Mouse (Mus musculus) neural tube, embryonic 11.5 days (tissue): ENCODE measurements around the gene Zfp598. TPM values are rescaled to one million over a fixed set of nuclear protein-coding genes. Genes with fewer than 3 reads are reported as not detected.

ENCODE experiments used
- ATAC-seq: fragments of 200-750 bp; cut with Nextera tagmentation; 2 replicates; pipeline ENCODE4 v1.8.0; 2017; ENCODE audit warnings: moderate number of reproducible peaks, mild to moderate bottlenecking, moderate TSS enrichment, moderate library complexity; ENCODE audit not compliant: insufficient read depth, low FRiP score, low TSS enrichment
- DNase-seq: peaks from one replicate; pipeline ENCODE4 v3.0.0-alpha.2; 2015; ENCODE audit warnings: low spot score
- H3K27ac ChIP-seq: fragments of 300-500 bp; sonication (generic); 2 replicates; pipeline ENCODE4 v1.5.1; 2014; ENCODE audit warnings: low read depth, mild to moderate bottlenecking, low read length
- H3K27me3 ChIP-seq: fragments of 300-500 bp; sonication (generic); 2 replicates; pipeline ENCODE4 v1.6.1; 2014; ENCODE audit warnings: mild to moderate bottlenecking, low read length, mixed read lengths; ENCODE audit not compliant: control insufficient read depth, insufficient read depth
- H3K36me3 ChIP-seq: fragments of 300-500 bp; sonication (generic); 2 replicates; pipeline ENCODE4 v1.6.1; 2014; ENCODE audit warnings: mild to moderate bottlenecking, low read length, moderate library complexity, mixed read lengths; ENCODE audit not compliant: control insufficient read depth, insufficient read depth
- H3K4me1 ChIP-seq: fragments of 300-500 bp; sonication (generic); 2 replicates; pipeline ENCODE4 v1.6.1; 2014; ENCODE audit warnings: low read length, mixed read lengths; ENCODE audit not compliant: control insufficient read depth, insufficient read depth
- H3K4me2 ChIP-seq: fragments of 300-500 bp; sonication (generic); 2 replicates; pipeline ENCODE4 v1.6.1; 2014; ENCODE audit warnings: low read depth, mild to moderate bottlenecking, moderate library complexity
- H3K4me3 ChIP-seq: fragments of 300-500 bp; sonication (generic); 2 replicates; pipeline ENCODE4 v1.5.1; 2014; ENCODE audit warnings: low read depth, low read length
- H3K9ac ChIP-seq: fragments of 300-500 bp; sonication (generic); 2 replicates; pipeline ENCODE4 v1.6.1; 2014; ENCODE audit warnings: mild to moderate bottlenecking, low read length
- H3K9me3 ChIP-seq: fragments of 300-500 bp; sonication (generic); 2 replicates; pipeline ENCODE4 v1.6.1; 2016; ENCODE audit warnings: low read length; ENCODE audit not compliant: control insufficient read depth
- WGBS: fragments of 180-500 bp; shearing (Covaris S2); extraction: QIAGEN DNeasy Blood & Tissue Kit; methylation state at CpG from one replicate; pipeline ENCODE4 v1.1.7; 2014; 5-methylcytosine and 5-hydroxymethylcytosine counted together
- polyA plus RNA-seq: library from polyadenylated mRNA; unstranded; fragments of >200 nt; fragmentation: Nextera tagmentation; extraction: Ambion mirVana; gene quantifications from 2 replicates; pipeline ENCODE4 v1.2.1, GENCODE M21; 2014

The Zfp598 gene
- polyA plus RNA-seq, 1 experiment from 2014 or later: 35.7 TPM

DNA sequence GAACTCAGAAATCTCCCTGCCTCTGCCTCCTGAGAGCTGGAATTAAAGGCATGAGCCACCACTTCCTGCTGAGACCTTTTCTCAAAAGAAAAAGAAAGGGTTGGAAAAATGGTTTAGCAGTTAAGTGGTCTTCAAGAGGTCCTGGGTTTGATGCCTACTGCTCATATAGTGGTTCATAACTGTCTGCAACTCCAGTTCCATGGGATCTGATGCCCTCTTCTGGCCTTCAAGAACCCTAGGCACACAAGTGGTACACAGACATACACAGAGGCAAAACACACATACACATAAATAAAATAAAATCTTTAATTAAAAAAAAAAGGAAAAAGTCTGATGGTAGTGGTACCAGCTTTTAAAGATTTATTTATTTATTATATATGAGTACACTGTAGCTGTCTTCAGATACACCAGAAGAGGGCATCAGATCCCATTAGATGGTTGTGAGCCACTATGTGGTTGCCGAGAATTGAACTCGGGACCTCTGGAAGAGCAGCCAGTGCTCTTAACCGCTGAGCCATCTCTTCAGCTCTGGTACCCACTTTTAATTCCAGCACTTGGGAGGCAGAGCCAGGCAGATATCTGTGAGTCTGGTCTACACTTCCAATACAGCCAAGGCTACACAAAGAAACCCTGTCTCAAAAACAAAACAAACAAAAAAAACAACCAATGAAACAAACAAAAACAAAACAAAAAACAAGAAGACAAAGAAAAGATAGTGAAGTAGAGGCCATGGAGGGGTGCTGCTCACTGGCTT is 56.3 kb downstream of the Zfp598 start:
- Histone ChIP-seq H3K27me3 (no peaks in the 10 kb centered on the region), H3K4me2 (no peak overlapping the region), H3K9me3 (no peaks in the 10 kb centered on the region), H3K27ac (no peak overlapping the region), H3K9ac (no peak overlapping the region), H3K4me3 (no peak overlapping the region), H3K36me3 (peaks cover 6% of the 10 kb centered on the region; the same call in 1 of the 2 replicates), H3K4me1 (peaks cover 8% of the 10 kb centered on the region)
- 69% methylated on average over 3 of the region's 3 CpGs for WGBS
- DNase-seq (no peak), ATAC-seq (no peak)

DNA sequence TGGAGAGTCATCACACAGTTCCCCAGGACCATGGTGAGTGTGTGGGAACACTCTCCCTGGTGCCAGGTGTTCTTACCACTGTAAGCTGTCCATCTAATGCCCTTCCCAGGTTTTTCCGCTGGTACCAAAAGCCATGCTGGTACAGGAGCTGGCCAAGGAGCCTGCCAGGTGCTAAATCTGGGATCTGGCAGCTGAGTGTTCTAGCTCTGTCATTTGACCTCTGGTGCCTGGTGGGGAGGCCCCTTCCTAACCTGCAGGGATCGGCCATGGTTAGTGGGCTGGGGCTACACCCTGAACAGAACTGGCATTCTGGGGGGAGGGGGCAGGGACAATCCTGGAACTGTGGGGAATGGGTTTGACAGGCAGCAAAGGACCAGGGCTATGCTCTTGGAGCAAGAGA is 58.1 kb downstream of the Zfp598 start, which contains the start of gene Rpl3l:
Gene Rpl3l (plus strand): TSS at position 203 of the 400 bp plus-strand sequence.
- DNase-seq (no peak), ATAC-seq (no peak)
- H3K4me2 ChIP-seq: no peak within 1 kb of the TSS
- no peaks in the 10 kb centered on the region for H3K9me3 ChIP-seq
- H3K9ac ChIP-seq: no peak within 1 kb of the TSS
- no peak within 1 kb of the TSS for H3K27ac ChIP-seq
- no peaks in the 10 kb centered on the region for H3K4me1 ChIP-seq
- H3K36me3 ChIP-seq: no peaks in the 10 kb centered on the region
- H3K4me3 ChIP-seq: no peak within 1 kb of the TSS
- no peaks in the 10 kb centered on the region for H3K27me3 ChIP-seq
- WGBS: 67% methylated on average over 2 of the region's 2 CpGs

DNA sequence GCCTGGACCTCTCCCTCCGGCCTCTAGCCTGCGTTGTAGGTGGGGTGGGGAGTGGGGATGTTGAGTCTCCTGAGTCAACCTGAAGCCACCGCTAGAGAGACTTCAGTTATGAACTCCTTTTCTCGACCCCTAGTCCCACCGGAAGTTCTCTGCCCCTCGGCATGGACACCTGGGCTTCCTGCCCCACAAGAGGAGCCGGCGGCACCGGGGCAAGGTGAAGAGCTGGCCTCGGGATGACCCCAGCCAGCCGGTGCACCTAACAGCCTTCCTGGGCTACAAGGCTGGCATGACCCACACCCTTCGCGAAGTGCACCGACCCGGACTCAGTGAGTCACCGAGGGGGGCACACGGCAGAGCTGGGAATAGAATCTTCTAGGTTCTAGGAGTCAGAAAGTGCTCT is 58.7 kb downstream of the Zfp598 start:
- Histone ChIP-seq H3K27me3 (no peaks in the 10 kb centered on the region), H3K36me3 (no peaks in the 10 kb centered on the region), H3K27ac (no peak overlapping the region), H3K9me3 (no peaks in the 10 kb centered on the region), H3K4me3 (no peak overlapping the region), H3K4me1 (no peaks in the 10 kb centered on the region), H3K9ac (no peak overlapping the region), H3K4me2 (no peak overlapping the region)
- 73% methylated on average over 17 of the region's 17 CpGs for WGBS
- no peak for ATAC-seq
- no peak for DNase-seq

DNA sequence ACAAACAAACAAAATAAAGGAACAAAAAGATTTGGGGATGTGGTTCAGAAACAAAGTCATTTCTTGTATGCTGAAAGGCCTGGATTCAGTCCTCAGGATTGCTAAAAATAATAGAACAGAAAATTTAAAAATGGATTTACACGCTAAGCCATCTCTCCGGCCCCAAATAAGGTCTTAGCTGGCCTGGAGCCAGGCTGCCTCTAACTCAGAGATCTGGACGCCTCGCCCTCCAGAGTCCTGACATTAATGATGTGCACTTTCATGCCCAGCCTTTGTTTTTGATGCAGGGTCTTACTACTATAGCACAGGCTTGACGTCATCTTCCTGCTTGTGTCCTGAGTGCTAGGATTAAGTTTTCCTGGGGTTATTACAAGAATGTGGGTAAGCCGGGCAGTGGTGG is 59.6 kb downstream of the Zfp598 start:
- H3K9me3 ChIP-seq: no peaks in the 10 kb centered on the region
- no peak overlapping the region for H3K27ac ChIP-seq
- no peak for ATAC-seq
- no peaks in the 10 kb centered on the region for H3K36me3 ChIP-seq
- no peaks in the 10 kb centered on the region for H3K27me3 ChIP-seq
- no peak overlapping the region for H3K4me3 ChIP-seq
- H3K4me1 ChIP-seq: no peaks in the 10 kb centered on the region
- no peak for DNase-seq
- H3K9ac ChIP-seq: no peak overlapping the region
- 93% methylated on average over 6 of the region's 6 CpGs for WGBS
- no peak overlapping the region for H3K4me2 ChIP-seq

DNA sequence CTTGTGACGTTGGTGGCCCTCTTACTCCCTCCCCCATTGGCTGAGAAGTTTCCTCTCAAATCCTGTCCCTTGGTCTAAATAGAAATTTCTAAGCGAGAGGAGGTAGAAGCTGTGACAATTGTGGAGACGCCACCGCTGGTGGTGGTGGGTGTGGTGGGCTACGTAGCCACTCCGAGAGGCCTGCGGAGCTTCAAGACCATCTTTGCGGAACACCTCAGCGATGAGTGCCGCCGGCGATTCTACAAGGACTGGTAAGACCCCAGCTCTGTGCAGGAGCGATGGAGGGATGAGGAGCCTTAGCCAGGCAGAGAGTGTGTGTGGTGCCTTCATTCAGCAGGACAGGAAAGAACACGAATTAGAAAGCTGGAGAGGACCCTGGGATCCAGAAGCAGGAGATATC is 61.3 kb downstream of the Zfp598 start:
- Histone ChIP-seq H3K4me3 (no peak overlapping the region), H3K9ac (no peak overlapping the region), H3K36me3 (no peaks in the 10 kb centered on the region), H3K27ac (no peak overlapping the region), H3K27me3 (no peaks in the 10 kb centered on the region), H3K9me3 (no peaks in the 10 kb centered on the region), H3K4me2 (no peak overlapping the region), H3K4me1 (no peaks in the 10 kb centered on the region)
- 81% methylated on average over 14 of the region's 14 CpGs for WGBS
- no peak for DNase-seq
- no peak for ATAC-seq

Other genes starting within 250 kb of the Zfp598 start
- 54.1 and 61.5 TPM in 2 replicates for gene Eci1, start 243.0 kb upstream of the Zfp598 start, polyA plus RNA-seq
- 2.1 and 2.3 TPM in 2 replicates for gene Dnase1l2, start 226.6 kb upstream of the Zfp598 start, polyA plus RNA-seq
- gene E4f1, start 199.4 kb upstream of the Zfp598 start, polyA plus RNA-seq: 17.0 and 21.2 TPM in 2 replicates
- gene Pgp, start 199.3 kb upstream of the Zfp598 start, polyA plus RNA-seq: 65.0 and 65.2 TPM in 2 replicates
- 0.33 and 0.51 TPM in 2 replicates for gene Bricd5, start 195.8 kb upstream of the Zfp598 start, polyA plus RNA-seq
- gene Mlst8, start 190.6 kb upstream of the Zfp598 start, polyA plus RNA-seq: 26.2 and 29.7 TPM in 2 replicates
- 7.4 and 8.4 TPM in 2 replicates for gene Caskin1, start 181.1 kb upstream of the Zfp598 start, polyA plus RNA-seq
- gene Traf7, start 141.7 kb upstream of the Zfp598 start, polyA plus RNA-seq: 81.2 and 88.1 TPM in 2 replicates
- gene Rab26, start 135.5 kb upstream of the Zfp598 start, polyA plus RNA-seq: 1.2 and 1.7 TPM in 2 replicates
- gene Pkd1, start 119.9 kb upstream of the Zfp598 start, polyA plus RNA-seq: 20.6 and 29.0 TPM in 2 replicates
- gene Tsc2, start 37.1 kb upstream of the Zfp598 start, polyA plus RNA-seq: 61.9 and 69.2 TPM in 2 replicates
- 13.8 and 15.7 TPM in 2 replicates for gene Nthl1, start 37.0 kb upstream of the Zfp598 start, polyA plus RNA-seq
- gene Slc9a3r2, start 19.4 kb upstream of the Zfp598 start, polyA plus RNA-seq: 36.7 and 38.8 TPM in 2 replicates
- gene Npw, start 11.2 kb upstream of the Zfp598 start, polyA plus RNA-seq: not detected in 2 replicates
- gene Syngr3, start 20.3 kb downstream of the Zfp598 start, polyA plus RNA-seq: 14.6 and 18.1 TPM in 2 replicates
- gene Gfer, start 26.5 kb downstream of the Zfp598 start, polyA plus RNA-seq: 50.8 and 53.0 TPM in 2 replicates
- gene Noxo1, start 26.5 kb downstream of the Zfp598 start, polyA plus RNA-seq: 1.5 and 1.8 TPM in 2 replicates
- gene Tbl3, start 38.0 kb downstream of the Zfp598 start, polyA plus RNA-seq: 110 and 131 TPM in 2 replicates
- 0.57 TPM in 1 of 2 replicates, not detected in the other for gene Rnf151, start 48.4 kb downstream of the Zfp598 start, polyA plus RNA-seq
- 1,370 and 1,378 TPM in 2 replicates for gene Rps2, start 48.4 kb downstream of the Zfp598 start, polyA plus RNA-seq
- gene Ndufb10, start 54.8 kb downstream of the Zfp598 start, polyA plus RNA-seq: 213 and 214 TPM in 2 replicates
- gene Rpl3l, start 58.1 kb downstream of the Zfp598 start, polyA plus RNA-seq: not detected in 2 replicates
- 25.5 and 27.2 TPM in 2 replicates for gene Msrb1, start 67.0 kb downstream of the Zfp598 start, polyA plus RNA-seq
- gene Hs3st6, start 83.3 kb downstream of the Zfp598 start, polyA plus RNA-seq: 0.38 and 0.81 TPM in 2 replicates
- not detected in 2 replicates for gene Meiob, start 134.6 kb downstream of the Zfp598 start, polyA plus RNA-seq
- 32.9 and 34.5 TPM in 2 replicates for gene Hagh, start 170.5 kb downstream of the Zfp598 start, polyA plus RNA-seq
- 16.2 and 19.0 TPM in 2 replicates for gene Fahd1, start 180.7 kb downstream of the Zfp598 start, polyA plus RNA-seq
- gene Igfals, start 196.3 kb downstream of the Zfp598 start, polyA plus RNA-seq: 0.24 TPM in 1 of 2 replicates, not detected in the other
- gene Nubp2, start 216.7 kb downstream of the Zfp598 start, polyA plus RNA-seq: 82.3 and 88.8 TPM in 2 replicates
- 45.2 and 49.6 TPM in 2 replicates for gene Spsb3, start 217.0 kb downstream of the Zfp598 start, polyA plus RNA-seq
- gene Eme2, start 225.4 kb downstream of the Zfp598 start, polyA plus RNA-seq: 28.9 and 29.7 TPM in 2 replicates
- gene Mrps34, start 225.4 kb downstream of the Zfp598 start, polyA plus RNA-seq: 75.3 and 81.6 TPM in 2 replicates
- gene Nme3, start 226.8 kb downstream of the Zfp598 start, polyA plus RNA-seq: 38.4 and 57.1 TPM in 2 replicates